Mouse (Mus musculus) midbrain, embryonic 11.5 days (tissue): ENCODE measurements around the gene Cenpp. TPM values are rescaled to one million over a fixed set of nuclear protein-coding genes. Genes with fewer than 3 reads are reported as not detected.
A peak's percentile ranks its signal among the peaks of the same experiment; 100 is the strongest.

Experiments used
- ATAC-seq: fragments of 200-750 bp; cut with Nextera tagmentation; 2 replicates; pipeline ENCODE4 v1.8.0; 2017; ENCODE audit warnings: moderate TSS enrichment, moderate library complexity; ENCODE audit not compliant: low FRiP score
- DNase-seq: peaks from one replicate; pipeline ENCODE4 v3.0.0; 2015; ENCODE audit warnings: low spot score; ENCODE audit errors: missing footprints
- H3K27ac ChIP-seq: fragments of 300-500 bp; sonication (generic); 2 replicates; pipeline ENCODE4 v1.5.1; 2014; ENCODE audit warnings: low read depth, low read length
- H3K27me3 ChIP-seq: fragments of 300-500 bp; sonication (generic); 2 replicates; pipeline ENCODE4 v1.6.1; 2014; ENCODE audit warnings: mild to moderate bottlenecking, low read length, moderate library complexity, mixed read lengths; ENCODE audit not compliant: control insufficient read depth, insufficient read depth
- H3K36me3 ChIP-seq: fragments of 300-500 bp; sonication (generic); 2 replicates; pipeline ENCODE4 v1.6.1; 2014; ENCODE audit warnings: mild to moderate bottlenecking, low read length, moderate library complexity, mixed read lengths; ENCODE audit not compliant: control insufficient read depth, insufficient read depth
- H3K4me1 ChIP-seq: fragments of 300-500 bp; sonication (generic); 2 replicates; pipeline ENCODE4 v1.6.1; 2014; ENCODE audit warnings: low read length; ENCODE audit not compliant: control insufficient read depth, insufficient read depth
- H3K4me2 ChIP-seq: fragments of 300-500 bp; sonication (generic); 2 replicates; pipeline ENCODE4 v1.6.1; 2014; ENCODE audit warnings: mild to moderate bottlenecking, moderate library complexity
- H3K4me3 ChIP-seq: fragments of 300-500 bp; sonication (generic); 2 replicates; pipeline ENCODE4 v1.5.1; 2014; ENCODE audit warnings: low read depth, low read length
- H3K9ac ChIP-seq: fragments of 300-500 bp; sonication (generic); 2 replicates; pipeline ENCODE4 v1.6.1; 2014; ENCODE audit warnings: low read length
- H3K9me3 ChIP-seq: fragments of 300-500 bp; sonication (generic); 2 replicates; pipeline ENCODE4 v1.6.1; 2016; ENCODE audit warnings: low read length; ENCODE audit not compliant: control insufficient read depth
- WGBS: fragments of 180-500 bp; shearing (Covaris S2); extraction: QIAGEN DNeasy Blood & Tissue Kit; methylation state at CpG from one replicate; pipeline ENCODE4 v1.1.7; 2014; 5-methylcytosine and 5-hydroxymethylcytosine counted together
- polyA plus RNA-seq: library from polyadenylated mRNA; unstranded; fragments of >200 nt; fragmentation: Nextera tagmentation; extraction: Ambion mirVana; gene quantifications from 2 replicates; pipeline ENCODE4 v1.2.1, GENCODE M21; 2014

Cenpp gene
- polyA plus RNA-seq, 1 experiment from 2014 or later, result 40.7 TPM

DNA sequence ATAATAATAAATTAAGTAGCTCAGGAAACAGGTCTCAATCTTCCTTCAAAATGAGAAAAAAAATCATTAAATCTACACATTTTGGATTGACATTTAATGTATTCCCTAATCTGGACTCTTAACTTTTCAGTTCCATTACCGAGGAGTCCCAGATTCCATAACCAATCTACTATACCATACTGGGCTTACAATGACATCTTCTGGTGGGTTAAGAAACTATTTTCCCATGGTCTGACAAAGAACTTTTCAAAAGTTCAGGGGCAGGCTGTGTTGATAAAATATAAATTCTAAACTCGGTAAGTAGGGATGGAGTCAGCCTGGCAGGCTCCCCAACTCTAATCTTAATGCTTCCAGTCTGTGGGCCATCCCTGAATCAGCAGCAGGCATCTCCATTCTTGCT lies 1.4 kb downstream of the Cenpp start:
- no peak overlapping the region for H3K27ac ChIP-seq
- no peaks in the 10 kb centered on the region for H3K9me3 ChIP-seq
- WGBS, result 51% methylated on average over 2 of the region's 2 CpGs
- no peak for ATAC-seq
- H3K9ac ChIP-seq, result no peak overlapping the region
- H3K4me2 ChIP-seq, result no peak overlapping the region
- no peak overlapping the region for H3K4me3 ChIP-seq
- no peaks in the 10 kb centered on the region for H3K36me3 ChIP-seq
- DNase-seq, result no peak
- no peaks in the 10 kb centered on the region for H3K27me3 ChIP-seq
- H3K4me1 ChIP-seq, result peaks cover 12% of the 10 kb centered on the region; the same call in 1 of the 2 replicates

DNA sequence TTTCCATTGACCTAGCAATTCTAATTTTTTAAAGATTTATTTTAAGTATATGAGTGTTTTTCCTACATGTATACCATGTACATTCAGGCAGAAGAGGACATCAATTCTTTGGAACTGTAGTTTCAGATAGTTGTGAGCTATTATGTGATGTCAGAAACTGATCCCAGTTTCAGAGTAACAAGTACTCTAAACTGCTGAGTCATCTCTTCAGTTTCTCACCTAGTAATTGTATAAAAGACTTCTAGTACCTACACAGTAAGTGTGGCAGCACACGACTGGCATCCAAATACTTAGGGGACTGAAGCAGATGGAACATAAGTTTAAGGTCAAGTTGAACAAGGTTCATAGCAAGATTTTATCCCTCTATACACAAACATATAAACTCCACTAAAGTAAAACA lies 6.6 kb downstream of the Cenpp start:
- no peaks in the 10 kb centered on the region for H3K36me3 ChIP-seq
- WGBS, result 87% methylated on average over 1 of the region's 1 CpGs
- H3K27ac ChIP-seq, result no peak overlapping the region
- H3K27me3 ChIP-seq, result no peaks in the 10 kb centered on the region
- H3K4me2 ChIP-seq, result no peak overlapping the region
- H3K4me1 ChIP-seq, result no peaks in the 10 kb centered on the region
- H3K9ac ChIP-seq, result no peak overlapping the region
- no peaks in the 10 kb centered on the region for H3K9me3 ChIP-seq
- no peak overlapping the region for H3K4me3 ChIP-seq
- ATAC-seq (no peak), DNase-seq (no peak)

DNA sequence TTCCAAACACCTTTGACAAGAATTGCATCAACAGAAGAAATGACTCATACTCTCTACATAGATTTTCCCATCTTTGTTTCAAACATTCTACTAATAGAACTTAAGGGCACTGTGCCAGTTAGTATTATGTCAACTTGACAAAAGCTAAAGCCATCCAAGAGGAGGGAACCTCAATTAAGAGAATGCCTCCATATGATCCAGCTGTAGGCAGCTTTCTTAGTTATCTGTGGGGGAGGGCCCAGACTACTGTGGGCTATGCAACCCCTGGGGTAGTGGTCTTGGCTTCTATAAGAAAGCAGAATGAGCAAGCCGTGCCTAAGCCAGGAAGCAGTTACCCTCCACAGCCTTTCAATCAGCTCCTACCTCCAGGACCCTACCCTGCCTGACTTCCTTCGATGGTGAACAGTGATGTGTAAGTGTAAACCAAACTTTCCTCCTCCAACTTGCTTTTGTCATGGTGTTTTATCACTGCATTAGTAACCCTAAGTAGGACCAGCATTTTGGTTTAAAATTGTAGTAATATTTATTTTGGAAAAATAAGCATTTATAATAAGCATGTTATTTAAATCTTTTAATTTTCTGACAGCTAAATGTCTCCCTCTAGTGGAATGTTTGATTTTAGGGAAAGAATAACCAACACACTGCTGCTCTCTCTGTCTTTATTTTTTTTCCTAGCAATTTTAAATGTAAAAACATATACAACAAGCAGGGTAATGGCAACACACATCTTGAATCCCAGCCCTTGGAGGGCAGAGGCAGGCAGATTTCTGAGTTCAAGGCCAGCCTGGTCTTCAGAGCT lies 7.7 kb downstream of the Cenpp start:
- Histone ChIP-seq H3K9ac (no peak overlapping the region), H3K9me3 (no peaks in the 10 kb centered on the region), H3K27ac (no peak overlapping the region), H3K4me3 (no peak overlapping the region), H3K36me3 (no peaks in the 10 kb centered on the region), H3K4me1 (no peaks in the 10 kb centered on the region), H3K27me3 (no peaks in the 10 kb centered on the region), H3K4me2 (no peak overlapping the region)
- WGBS, result 83% methylated on average over 2 of the region's 2 CpGs
- ATAC-seq, result no peak
- DNase-seq, result peak; percentile 84

DNA sequence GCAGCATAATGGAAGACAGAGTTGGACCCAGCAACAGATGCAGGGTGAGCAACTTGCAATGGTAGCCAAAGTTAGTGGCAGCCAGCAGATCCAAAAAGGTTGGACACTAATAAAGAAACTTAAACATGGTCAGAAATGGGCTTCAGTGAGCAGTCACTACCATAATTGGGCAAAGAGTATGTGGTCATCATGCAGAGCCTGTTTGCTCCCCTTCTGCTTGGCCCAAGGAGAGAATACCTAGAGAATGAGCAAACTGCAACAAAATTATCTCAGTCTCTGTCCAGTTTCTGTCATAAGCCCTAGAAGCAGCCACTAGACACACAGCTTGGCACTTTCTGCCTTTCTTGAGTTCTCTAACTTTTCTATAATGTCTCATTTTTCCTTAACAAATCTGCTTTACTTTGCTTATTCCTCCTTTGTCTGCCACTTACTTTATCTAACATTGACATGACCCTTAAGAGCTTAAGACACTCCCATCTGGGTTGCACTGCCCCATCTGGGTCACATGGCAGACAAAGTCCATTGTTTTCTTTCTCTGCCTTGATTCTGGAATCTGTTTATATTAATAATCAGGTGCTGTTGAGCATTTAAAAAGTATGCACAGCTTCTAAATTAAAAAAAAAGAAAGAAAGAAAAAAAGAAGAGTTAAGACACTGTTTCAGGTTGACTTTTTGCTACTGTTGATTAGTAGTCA lies 8.8 kb downstream of the Cenpp start:
- Histone ChIP-seq H3K4me2 (no peak overlapping the region), H3K9me3 (no peaks in the 10 kb centered on the region), H3K27ac (no peak overlapping the region), H3K4me1 (no peaks in the 10 kb centered on the region), H3K36me3 (no peaks in the 10 kb centered on the region), H3K4me3 (no peak overlapping the region), H3K27me3 (no peaks in the 10 kb centered on the region), H3K9ac (no peak overlapping the region)
- ATAC-seq, result no peak
- DNase-seq, result no peak

DNA sequence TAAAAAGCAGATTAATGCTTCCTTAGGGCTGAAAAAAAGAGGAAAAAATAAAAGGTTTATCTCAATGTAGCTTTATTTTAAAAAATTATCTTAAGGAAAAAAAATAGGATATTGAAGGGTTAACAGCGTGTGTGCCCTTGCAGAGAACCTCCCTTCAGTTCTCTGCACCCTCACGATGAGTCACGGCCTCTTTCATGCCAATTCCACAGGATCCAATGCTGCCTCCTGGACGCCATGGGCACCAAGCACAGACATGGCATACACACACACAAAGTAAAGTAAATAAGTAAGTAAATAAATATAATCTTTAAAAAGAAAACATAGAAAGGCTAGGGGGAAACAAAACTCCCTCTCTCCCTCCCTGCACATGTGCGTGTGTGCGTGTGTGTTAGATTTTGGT lies 9.9 kb downstream of the Cenpp start:
- Histone ChIP-seq H3K9ac (no peak overlapping the region), H3K4me3 (no peak overlapping the region), H3K4me1 (no peaks in the 10 kb centered on the region), H3K27me3 (no peaks in the 10 kb centered on the region), H3K9me3 (no peaks in the 10 kb centered on the region), H3K36me3 (no peaks in the 10 kb centered on the region), H3K27ac (no peak overlapping the region), H3K4me2 (no peak overlapping the region)
- DNase-seq, result no peak
- WGBS, result 88% methylated on average over 6 of the region's 6 CpGs
- no peak for ATAC-seq

DNA sequence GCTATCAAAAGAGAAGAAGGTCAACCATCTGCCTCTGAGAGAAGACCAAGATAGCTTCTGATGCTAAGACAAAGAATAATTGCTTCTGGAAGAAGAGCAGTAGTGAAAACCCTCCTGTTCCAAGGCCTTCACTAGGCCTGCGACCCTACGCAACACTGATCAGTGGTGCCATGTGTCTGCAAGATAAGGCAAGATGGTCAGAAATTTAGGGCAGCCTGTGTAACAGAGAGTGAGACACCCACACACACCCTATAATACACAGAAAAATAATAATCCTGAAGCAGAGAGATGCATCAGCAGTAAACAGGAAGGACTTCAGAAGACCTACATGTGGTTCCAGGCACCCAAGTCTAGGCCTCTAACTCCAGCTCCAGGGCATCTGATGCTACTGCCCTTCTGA lies 12.6 kb downstream of the Cenpp start:
- DNase-seq, result no peak
- ATAC-seq, result no peak
- Histone ChIP-seq H3K4me3 (no peak overlapping the region), H3K27ac (no peak overlapping the region), H3K4me1 (no peaks in the 10 kb centered on the region), H3K9ac (no peak overlapping the region), H3K36me3 (no peaks in the 10 kb centered on the region), H3K4me2 (no peak overlapping the region), H3K9me3 (no peaks in the 10 kb centered on the region), H3K27me3 (no peaks in the 10 kb centered on the region)
- 94% methylated on average over 2 of the region's 2 CpGs for WGBS

DNA sequence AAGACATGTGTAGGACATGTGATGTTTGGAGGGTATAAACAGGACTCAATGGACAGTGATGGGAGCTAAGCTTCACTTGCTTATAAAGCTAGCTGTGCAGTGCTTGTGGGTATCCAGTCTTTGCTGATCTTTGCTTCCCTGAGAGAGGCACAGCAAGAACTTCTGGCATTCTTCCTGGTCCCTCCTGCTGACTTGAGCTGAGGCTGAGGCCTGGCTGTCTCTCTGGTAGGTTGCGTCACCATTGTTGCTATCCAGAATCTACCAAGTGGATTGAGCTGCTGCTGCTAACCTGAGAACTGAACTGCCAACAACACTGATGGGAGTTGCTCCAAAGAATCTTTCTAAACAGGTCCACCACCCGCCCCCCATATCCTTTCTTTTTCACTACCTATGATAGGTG lies 23.5 kb downstream of the Cenpp start:
- Histone ChIP-seq H3K27me3 (no peaks in the 10 kb centered on the region), H3K4me3 (no peak overlapping the region), H3K27ac (no peak overlapping the region), H3K9ac (no peak overlapping the region), H3K9me3 (no peaks in the 10 kb centered on the region), H3K4me1 (no peaks in the 10 kb centered on the region), H3K36me3 (no peaks in the 10 kb centered on the region), H3K4me2 (no peak overlapping the region)
- WGBS, result 87% methylated on average over 2 of the region's 2 CpGs
- DNase-seq, result no peak
- no peak for ATAC-seq

DNA sequence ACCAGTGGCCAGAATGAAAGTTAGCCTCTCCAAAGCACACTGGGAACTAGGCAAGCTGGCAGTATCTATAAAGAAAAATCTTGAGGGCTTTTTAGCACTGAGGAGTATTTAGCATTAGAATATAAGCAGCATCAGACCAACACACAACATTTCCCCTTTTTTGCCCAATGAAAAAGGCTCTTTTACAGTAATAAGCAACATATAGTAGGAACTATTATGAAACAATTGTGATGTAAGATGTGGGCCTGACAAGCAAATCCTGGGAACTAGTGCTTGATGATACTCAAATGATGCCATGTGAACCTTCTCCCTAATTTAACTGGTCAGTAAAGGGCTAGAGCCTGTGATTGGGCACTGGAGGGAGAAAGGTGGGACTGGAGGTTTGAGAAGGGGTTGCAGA lies 24.4 kb downstream of the Cenpp start:
- H3K9ac ChIP-seq, result no peak overlapping the region
- no peak overlapping the region for H3K4me2 ChIP-seq

DNA sequence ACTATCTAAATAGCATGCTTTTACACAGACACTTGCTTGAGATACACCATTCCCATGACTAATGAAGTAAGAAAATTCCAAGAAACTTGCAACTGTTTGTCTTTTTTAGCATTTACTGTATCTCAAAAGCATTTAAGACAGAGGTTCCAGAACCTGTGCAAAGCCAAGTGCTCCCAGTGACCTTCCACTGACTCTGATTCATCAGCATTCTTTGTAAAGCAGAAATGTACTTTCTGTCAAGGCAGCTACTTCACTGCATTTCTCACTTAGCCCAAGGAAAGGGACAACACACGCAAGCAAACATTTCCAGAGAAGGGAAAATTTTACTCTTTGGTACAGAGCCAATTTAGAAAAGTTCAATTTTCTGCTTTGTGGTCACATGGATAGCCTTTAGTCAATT lies 29.4 kb downstream of the Cenpp start:
- no peak overlapping the region for H3K4me2 ChIP-seq
- WGBS, result 94% methylated on average over 1 of the region's 1 CpGs
- no peaks in the 10 kb centered on the region for H3K4me1 ChIP-seq
- no peak overlapping the region for H3K27ac ChIP-seq
- H3K9ac ChIP-seq, result no peak overlapping the region
- DNase-seq (no peak), ATAC-seq (no peak)
- H3K36me3 ChIP-seq, result no peaks in the 10 kb centered on the region
- no peaks in the 10 kb centered on the region for H3K27me3 ChIP-seq
- no peaks in the 10 kb centered on the region for H3K9me3 ChIP-seq
- no peak overlapping the region for H3K4me3 ChIP-seq

More for the DNA sequence above, 24.4 kb downstream of the Cenpp start:
- no peaks in the 10 kb centered on the region for H3K4me1 ChIP-seq
- H3K36me3 ChIP-seq, result no peaks in the 10 kb centered on the region
- ATAC-seq, result no peak
- H3K27me3 ChIP-seq, result no peaks in the 10 kb centered on the region
- no peaks in the 10 kb centered on the region for H3K9me3 ChIP-seq
- H3K27ac ChIP-seq, result no peak overlapping the region
- no peak overlapping the region for H3K4me3 ChIP-seq
- no peak for DNase-seq
